Mouse (Mus musculus) CD4-positive, CD25-positive, alpha-beta regulatory T cell, adult 2 months (primary cell): Measurements from ENCODE around the gene Gm21891.
"Not testable (repeated sequence)": the region's sequence is repeated elsewhere in the genome, so short reads cannot be mapped to it uniquely, and the experiment has no call there.

Experiments
- DNase-seq: peaks from one replicate; pipeline ENCODE4 v3.0.0-alpha.2; 2012; ENCODE audit warnings: low read depth, low spot score

The Gm21891 gene

GRCm38 (mm10) chrY:13133392-13133791, at the start of gene Gm21891:
Gene Gm21891 (minus strand): TSS chrY:13133492.
- not testable (repeated sequence) for DNase-seq

DNA sequence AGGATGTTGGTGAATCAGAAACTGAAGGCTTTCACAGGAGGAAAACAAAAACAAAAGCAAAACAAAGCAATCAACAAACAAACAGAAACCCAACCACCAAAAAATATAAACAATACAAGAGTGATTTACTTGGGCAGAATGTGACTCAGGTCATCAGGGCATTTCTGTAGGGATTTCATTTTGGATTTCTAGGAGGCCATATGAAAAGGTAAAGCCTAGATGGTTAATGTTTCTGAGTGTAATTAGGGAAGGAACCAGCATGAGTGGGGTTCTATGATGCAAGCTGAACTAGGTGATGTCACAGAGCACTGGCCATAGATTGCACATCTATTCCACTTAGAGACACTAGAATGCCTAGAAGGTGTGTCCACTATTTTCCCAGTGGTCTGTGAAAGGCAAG, 28.4 kb upstream of the Gm21891 start, which contains the start of gene Gm21425:
Gm21425 (plus strand) TSS at position 301 of the 400 bp plus-strand sequence.
- DNase-seq: not testable (repeated sequence)
